Mouse (Mus musculus) limb, embryonic 12.5 days (tissue): Measurements from ENCODE around the gene Sirpa. TPM values are rescaled to one million over a fixed set of nuclear protein-coding genes. Genes with fewer than 3 reads are reported as not detected.

Experiments
- ATAC-seq: fragments of 200-750 bp; cut with Nextera tagmentation; 2 replicates; pipeline ENCODE4 v1.8.0; 2017; ENCODE audit warnings: low read depth, moderate TSS enrichment; ENCODE audit not compliant: insufficient number of reproducible peaks, insufficient read depth, low FRiP score, low TSS enrichment
- H3K27ac ChIP-seq: fragments of 300-500 bp; sonication (generic); 2 replicates; pipeline ENCODE4 v1.5.1; 2016; ENCODE audit warnings: mild to moderate bottlenecking, moderate library complexity
- H3K27me3 ChIP-seq: fragments of 300-500 bp; sonication (generic); 2 replicates; pipeline ENCODE4 v1.6.1; 2016; ENCODE audit warnings: mild to moderate bottlenecking, moderate library complexity
- H3K36me3 ChIP-seq: fragments of 300-500 bp; sonication (generic); 2 replicates; pipeline ENCODE4 v1.6.1; 2016; ENCODE audit warnings: mild to moderate bottlenecking, moderate library complexity
- H3K4me1 ChIP-seq: fragments of 300-500 bp; sonication (generic); replicated peaks from 2 replicates; pipeline ENCODE4 v1.6.1; 2016
- H3K4me2 ChIP-seq: fragments of 300-500 bp; sonication (generic); 2 replicates; pipeline ENCODE4 v1.6.1; 2016; ENCODE audit warnings: mild to moderate bottlenecking, moderate library complexity
- H3K4me3 ChIP-seq: fragments of 300-500 bp; sonication (generic); replicated peaks from 2 replicates; pipeline ENCODE4 v1.5.1; 2016; ENCODE audit warnings: mild to moderate bottlenecking
- H3K9ac ChIP-seq: fragments of 300-500 bp; sonication (generic); replicated peaks from 2 replicates; pipeline ENCODE4 v1.6.1; 2016; ENCODE audit warnings: mild to moderate bottlenecking, moderate library complexity
- H3K9me3 ChIP-seq: fragments of 300-500 bp; sonication (generic); 2 replicates; pipeline ENCODE4 v1.6.1; 2016; ENCODE audit warnings: mild to moderate bottlenecking, moderate library complexity
- WGBS: fragments of 180-500 bp; shearing (Covaris S2); methylation state at CpG from one replicate; pipeline ENCODE4 v1.1.7; 2016; 5-methylcytosine and 5-hydroxymethylcytosine counted together
- polyA plus RNA-seq: library from polyadenylated mRNA; unstranded; fragments of >200 nt; fragmentation: Nextera tagmentation; extraction: Ambion mirVana; gene quantifications from 2 replicates; pipeline ENCODE4 v1.2.1, GENCODE M21; 2016

Gene Sirpa
- polyA plus RNA-seq, 1 experiment from 2014 or later = 17.0 TPM

- H3K4me3 ChIP-seq = no peak overlapping the region
- no peak overlapping the region for H3K9ac ChIP-seq
- H3K36me3 ChIP-seq = peaks cover 16% of the 10 kb centered on the region
- no peaks in the 10 kb centered on the region for H3K27me3 ChIP-seq
- 88% methylated on average over 13 of the region's 13 CpGs for WGBS
- H3K4me1 ChIP-seq = peaks cover 13% of the 10 kb centered on the region
- no peak for ATAC-seq
- no peak overlapping the region for H3K27ac ChIP-seq
- no peaks in the 10 kb centered on the region for H3K9me3 ChIP-seq
- H3K4me2 ChIP-seq = no peak overlapping the region
These were observed 35.2 kb downstream of the Sirpa start for GRCm38 (mm10) chr2:129627811-129628210.

- Histone ChIP-seq H3K27ac (no peak overlapping the region), H3K4me3 (no peak overlapping the region)
- 93% methylated on average over 6 of the region's 6 CpGs for WGBS
These were observed 36.0 kb downstream of the Sirpa start for GRCm38 (mm10) chr2:129628456-129629185.

GRCm38 (mm10) chr2:129629786-129630531 is 37.3 kb downstream of the Sirpa start:
- Histone ChIP-seq H3K27me3 (no peaks in the 10 kb centered on the region), H3K4me2 (no peak overlapping the region), H3K36me3 (peaks cover 16% of the 10 kb centered on the region), H3K9me3 (no peaks in the 10 kb centered on the region), H3K4me1 (peaks cover 3% of the 10 kb centered on the region), H3K27ac (no peak overlapping the region), H3K9ac (no peak overlapping the region), H3K4me3 (no peak overlapping the region)
- WGBS = 93% methylated on average over 15 of the region's 15 CpGs
- ATAC-seq = no peak

More at GRCm38 (mm10) chr2:129628456-129629185, 36.0 kb downstream of the Sirpa start:
- Histone ChIP-seq H3K36me3 (peaks cover 16% of the 10 kb centered on the region), H3K9me3 (no peaks in the 10 kb centered on the region), H3K4me1 (peaks cover 13% of the 10 kb centered on the region), H3K4me2 (no peak overlapping the region), H3K9ac (no peak overlapping the region), H3K27me3 (no peaks in the 10 kb centered on the region)
- no peak for ATAC-seq

GRCm38 (mm10) chr2:129630532-129630886 is 37.9 kb downstream of the Sirpa start:
- Histone ChIP-seq H3K4me3 (no peak overlapping the region), H3K36me3 (peaks cover 16% of the 10 kb centered on the region), H3K27ac (no peak overlapping the region), H3K4me2 (no peak overlapping the region), H3K4me1 (no peaks in the 10 kb centered on the region), H3K9ac (no peak overlapping the region), H3K9me3 (no peaks in the 10 kb centered on the region), H3K27me3 (no peaks in the 10 kb centered on the region)
- ATAC-seq = no peak
- 93% methylated on average over 3 of the region's 3 CpGs for WGBS

- no peaks in the 10 kb centered on the region for H3K9me3 ChIP-seq
- no peak for ATAC-seq
- no peaks in the 10 kb centered on the region for H3K27me3 ChIP-seq
- no peak overlapping the region for H3K4me2 ChIP-seq
- H3K9ac ChIP-seq = no peak overlapping the region
- peaks cover 16% of the 10 kb centered on the region for H3K36me3 ChIP-seq
- no peak overlapping the region for H3K4me3 ChIP-seq
- no peak overlapping the region for H3K27ac ChIP-seq
- no peaks in the 10 kb centered on the region for H3K4me1 ChIP-seq
- 82% methylated on average over 7 of the region's 7 CpGs for WGBS
These were observed 38.5 kb downstream of the Sirpa start for GRCm38 (mm10) chr2:129630978-129631660.

GRCm38 (mm10) chr2:129632324-129632723 is 39.7 kb downstream of the Sirpa start:
- Histone ChIP-seq H3K27ac (no peak overlapping the region), H3K9ac (no peak overlapping the region), H3K36me3 (peaks cover 16% of the 10 kb centered on the region), H3K4me2 (no peak overlapping the region), H3K4me1 (no peaks in the 10 kb centered on the region), H3K9me3 (no peaks in the 10 kb centered on the region), H3K4me3 (no peak overlapping the region), H3K27me3 (no peaks in the 10 kb centered on the region)
- no peak for ATAC-seq
- WGBS = 90% methylated on average over 7 of the region's 7 CpGs

- ATAC-seq = no peak
- Histone ChIP-seq H3K27ac (no peak overlapping the region), H3K9me3 (no peaks in the 10 kb centered on the region), H3K4me1 (no peaks in the 10 kb centered on the region), H3K9ac (no peak overlapping the region), H3K36me3 (peaks cover 16% of the 10 kb centered on the region), H3K4me3 (no peak overlapping the region), H3K4me2 (no peak overlapping the region), H3K27me3 (no peaks in the 10 kb centered on the region)
- 73% methylated on average over 9 of the region's 9 CpGs for WGBS
These were observed 40.6 kb downstream of the Sirpa start for GRCm38 (mm10) chr2:129633077-129633732.

- Histone ChIP-seq H3K9ac (no peak overlapping the region), H3K27ac (no peak overlapping the region), H3K27me3 (no peaks in the 10 kb centered on the region), H3K4me1 (no peaks in the 10 kb centered on the region), H3K36me3 (peaks cover 16% of the 10 kb centered on the region), H3K4me2 (no peak overlapping the region), H3K4me3 (no peak overlapping the region), H3K9me3 (no peaks in the 10 kb centered on the region)
- ATAC-seq = no peak
- WGBS = 81% methylated on average over 3 of the region's 3 CpGs
These were observed 41.3 kb downstream of the Sirpa start for GRCm38 (mm10) chr2:129633982-129634381.

GRCm38 (mm10) chr2:129652616-129653015 is 60.0 kb downstream of the Sirpa start:
- no peak overlapping the region for H3K27ac ChIP-seq
- no peaks in the 10 kb centered on the region for H3K9me3 ChIP-seq
- 47% methylated on average over 4 of the region's 4 CpGs for WGBS
- H3K4me3 ChIP-seq = no peak overlapping the region
- H3K4me2 ChIP-seq = no peak overlapping the region
- ATAC-seq = no peak
- 0 out of 2 replicates have a peak, but pooled peaks cover 3% of the 10 kb centered on the region for H3K27me3 ChIP-seq
- no peaks in the 10 kb centered on the region for H3K36me3 ChIP-seq
- H3K9ac ChIP-seq = no peak overlapping the region
- no peaks in the 10 kb centered on the region; the same call in 1 of the 2 replicates for H3K4me1 ChIP-seq

GRCm38 (mm10) chr2:129653632-129654031 is 61.0 kb downstream of the Sirpa start:
- no peaks in the 10 kb centered on the region; the same call in 1 of the 2 replicates for H3K4me1 ChIP-seq
- no peak overlapping the region for H3K4me2 ChIP-seq
- no peak overlapping the region for H3K27ac ChIP-seq
- 0 out of 2 replicates have a peak, but pooled peaks cover 3% of the 10 kb centered on the region for H3K27me3 ChIP-seq
- WGBS = 85% methylated on average over 2 of the region's 2 CpGs
- no peaks in the 10 kb centered on the region for H3K36me3 ChIP-seq
- H3K9ac ChIP-seq = no peak overlapping the region
- H3K9me3 ChIP-seq = no peaks in the 10 kb centered on the region
- H3K4me3 ChIP-seq = no peak overlapping the region
- ATAC-seq = no peak
